Mouse (Mus musculus): ENCODE measurements around the gene Alg12. TPM values are rescaled to one million over a fixed set of nuclear protein-coding genes. Genes with fewer than 3 reads are reported as not detected.

Alg12 gene
- 2.8 TPM for polyA plus RNA-seq (2014; fragmentation: Illumina TruSeq; extraction: RNeasy Lipid Tissue Mini Kit (QIAGEN cat#74804); ENCODE audit: low read depth, low replicate concordance)

GRCm38 (mm10) chr15:88819026-88819905, at the start of gene Alg12, which contains the start of gene Creld2:
TSS of gene Alg12 (minus strand) at chr15:88819318.
TSS of gene Creld2 (plus strand) at chr15:88819646.

GRCm38 (mm10) chr15:88861772-88862622, 42.9 kb upstream of the Alg12 start, which contains the start of gene Pim3:
TSS of gene Pim3 (plus strand) at chr15:88862186.

Other genes starting within 250 kb of the Alg12 start
- not detected for gene Zdhhc25, start 219.0 kb downstream of the Alg12 start, polyA plus RNA-seq (2014; fragmentation: Illumina TruSeq; extraction: RNeasy Lipid Tissue Mini Kit (QIAGEN cat#74804); ENCODE audit: low read depth, low replicate concordance)
- 6.7 TPM for gene Brd1, start 85.1 kb downstream of the Alg12 start, polyA plus RNA-seq (2014; fragmentation: Illumina TruSeq; extraction: RNeasy Lipid Tissue Mini Kit (QIAGEN cat#74804); ENCODE audit: low read depth, low replicate concordance)
- 4.2 TPM for gene Zbed4, start 67.7 kb downstream of the Alg12 start, polyA plus RNA-seq (2014; fragmentation: Illumina TruSeq; extraction: RNeasy Lipid Tissue Mini Kit (QIAGEN cat#74804); ENCODE audit: low read depth, low replicate concordance)
- 13.6 TPM for gene Creld2, start 328 bp upstream of the Alg12 start, polyA plus RNA-seq (2014; fragmentation: Illumina TruSeq; extraction: RNeasy Lipid Tissue Mini Kit (QIAGEN cat#74804); ENCODE audit: low read depth, low replicate concordance)
- 10.1 TPM for gene Pim3, start 42.9 kb upstream of the Alg12 start, polyA plus RNA-seq (2014; fragmentation: Illumina TruSeq; extraction: RNeasy Lipid Tissue Mini Kit (QIAGEN cat#74804); ENCODE audit: low read depth, low replicate concordance)
- not detected for gene Ttll8, start 135.1 kb upstream of the Alg12 start, polyA plus RNA-seq (2014; fragmentation: Illumina TruSeq; extraction: RNeasy Lipid Tissue Mini Kit (QIAGEN cat#74804); ENCODE audit: low read depth, low replicate concordance)
- gene Mlc1, start 159.7 kb upstream of the Alg12 start, polyA plus RNA-seq (2014; fragmentation: Illumina TruSeq; extraction: RNeasy Lipid Tissue Mini Kit (QIAGEN cat#74804); ENCODE audit: low read depth, low replicate concordance): not detected
- gene Mov10l1, start 163.6 kb upstream of the Alg12 start, polyA plus RNA-seq (2014; fragmentation: Illumina TruSeq; extraction: RNeasy Lipid Tissue Mini Kit (QIAGEN cat#74804); ENCODE audit: low read depth, low replicate concordance): not detected
- not detected for gene Panx2, start 240.4 kb upstream of the Alg12 start, polyA plus RNA-seq (2014; fragmentation: Illumina TruSeq; extraction: RNeasy Lipid Tissue Mini Kit (QIAGEN cat#74804); ENCODE audit: low read depth, low replicate concordance)